Mouse (Mus musculus) C2C12 (cell line): ENCODE data around the gene Ccnh. TPM values are rescaled to one million over a fixed set of nuclear protein-coding genes. Genes with fewer than 3 reads are reported as not detected.

Experiments used
- H3K27me3 ChIP-seq: one replicate; pipeline ENCODE4 v1.6.1; 2011; ENCODE audit not compliant: control insufficient read depth, insufficient read depth, insufficient read length
- H3K36me3 ChIP-seq: one replicate; pipeline ENCODE4 v1.6.1; 2011; ENCODE audit not compliant: control insufficient read depth, insufficient read depth
- H3K4me3 ChIP-seq: one replicate; pipeline ENCODE4 v1.5.1; 2011; ENCODE audit warnings: mild to moderate bottlenecking, control low read depth; ENCODE audit not compliant: poor library complexity, insufficient read depth, severe bottlenecking
- H3K79me2 ChIP-seq: one replicate; pipeline ENCODE4 v1.6.1; 2011; ENCODE audit not compliant: control insufficient read depth, insufficient read depth
- H3K79me3 ChIP-seq: one replicate; pipeline ENCODE4 v1.6.1; 2011; ENCODE audit warnings: low read depth, control low read depth
- H3ac ChIP-seq: one replicate; pipeline ENCODE3; 2011; ENCODE audit warnings: low read depth; ENCODE audit not compliant: control insufficient read depth, insufficient read length
- MYOG ChIP-seq: IDR thresholded peaks from one replicate; pipeline ENCODE4 v1.6.1; 2011; ENCODE audit not compliant: control insufficient read depth, insufficient read length; ENCODE audit errors: extremely low read depth
- USF1 ChIP-seq: IDR thresholded peaks from one replicate; pipeline ENCODE4 v1.6.1; 2011; ENCODE audit warnings: low read depth, mild to moderate bottlenecking, control low read depth, moderate library complexity
- polyA plus RNA-seq: library from polyadenylated mRNA; unstranded; fragments of >200 nt; fragmentation: generic; extraction: Trizol; gene quantifications from one replicate; pipeline ENCODE4 v1.2.1, GENCODE M21; 2012; ENCODE audit warnings: missing spikeins

The Ccnh gene
- polyA plus RNA-seq, 1 experiment: 27.2 TPM

- Histone ChIP-seq H3K27me3 (no peaks in the 10 kb centered on the region), H3K79me2 (no peaks in the 10 kb centered on the region), H3K36me3 (peaks cover 30% of the 10 kb centered on the region), H3K4me3 (no peak overlapping the region), H3K79me3 (peaks cover 2% of the 10 kb centered on the region), H3ac (no peak overlapping the region)
- TF ChIP-seq MYOG (no peak), USF1 (no peak)
Observed at GRCm38 (mm10) chr13:85238760-85239159, 49.6 kb downstream of the Ccnh start.

Other genes with a start within 250 kb of the Ccnh start
- 27.3 TPM for gene Rasa1, start 99.7 kb downstream of the Ccnh start, polyA plus RNA-seq